1 mouse cellular context compared by ENCODE assay signal in genomic region chr9:100642840-100643697, GRCm38 (mm10).
TF ChIP-seq lines count a peak whose summit lies in the region.

No protein-coding gene starts in this region.

TF ChIP-seq in CH12.LX, 34 proteins besides CTCF, POLR2A, EP300 and RAD21 (continued from another document):
- TF ChIP-seq ETS1 (conservative IDR thresholded peaks at IDR 0.05; ENCODE audit: low read depth, low read length) (peak; percentile 26), CHD1 (IDR thresholded peaks at IDR 0.05; ENCODE audit: low read depth, low read length) (peak; percentile 66; the same call in 1 of the 2 replicates), SMC3 (IDR thresholded peaks at IDR 0.05; ENCODE audit: low read depth, low read length) (peak; percentile 87), GABPA (IDR thresholded peaks at IDR 0.05; ENCODE audit: insufficient replicate concordance, low read depth, low read length) (no peak), NRF1 (IDR thresholded peaks at IDR 0.05; ENCODE audit: low read depth, low read length) (peak; percentile 95), MEF2A (IDR thresholded peaks at IDR 0.05; ENCODE audit: borderline replicate concordance, low read depth, low read length) (peak; percentile 80), ELF1 (IDR thresholded peaks at IDR 0.05; ENCODE audit: low read depth, low read length) (peak; percentile 83), RCOR1 (conservative IDR thresholded peaks at IDR 0.05; ENCODE audit: low read depth, low read length) (peak; percentile 87), POLR2AphosphoS2 (IDR thresholded peaks at IDR 0.05; ENCODE audit: low read depth, low read length) (0 out of 2 replicates have a peak, but pooled peaks have one; percentile 49), BHLHE40 (IDR thresholded peaks at IDR 0.05; ENCODE audit: low read depth, low read length) (peak; percentile 66), ZC3H11A (IDR thresholded peaks at IDR 0.05; ENCODE audit: low read depth, low read length) (0 out of 2 replicates have a peak, but pooled peaks have one; percentile 3), ZMIZ1 (IDR thresholded peaks at IDR 0.05; ENCODE audit: low read depth, low read length) (peak; percentile 71), HCFC1 (IDR thresholded peaks at IDR 0.05; ENCODE audit: low read depth, low read length) (peak; percentile 64)
